Mouse (Mus musculus) limb, embryonic 11.5 days (tissue): ENCODE measurements around the gene Tmem259. TPM values are rescaled to one million over a fixed set of nuclear protein-coding genes. Genes with fewer than 3 reads are reported as not detected.

ENCODE experiments used
- ATAC-seq: fragments of 200-750 bp; cut with Nextera tagmentation; 2 replicates; pipeline ENCODE4 v1.8.0; 2017; ENCODE audit warnings: low read depth; ENCODE audit not compliant: insufficient number of reproducible peaks, low FRiP score, low TSS enrichment
- DNase-seq: peaks from one replicate; pipeline ENCODE4 v3.0.0-alpha.2; 2015; ENCODE audit warnings: low spot score
- H3K27ac ChIP-seq: fragments of 300-500 bp; sonication (generic); replicated peaks from 2 replicates; pipeline ENCODE4 v1.5.1; 2014; ENCODE audit warnings: low read depth, mild to moderate bottlenecking, low read length
- H3K27me3 ChIP-seq: fragments of 300-500 bp; sonication (generic); 2 replicates; pipeline ENCODE4 v1.6.1; 2014; ENCODE audit warnings: mild to moderate bottlenecking, low read length, mixed read lengths; ENCODE audit not compliant: control insufficient read depth, insufficient read depth
- H3K36me3 ChIP-seq: fragments of 300-500 bp; sonication (generic); 2 replicates; pipeline ENCODE4 v1.6.1; 2014; ENCODE audit warnings: mild to moderate bottlenecking, low read length, moderate library complexity, mixed read lengths; ENCODE audit not compliant: control insufficient read depth, insufficient read depth
- H3K4me1 ChIP-seq: fragments of 300-500 bp; sonication (generic); 2 replicates; pipeline ENCODE4 v1.6.1; 2014; ENCODE audit warnings: low read length, mixed read lengths; ENCODE audit not compliant: control insufficient read depth, insufficient read depth
- H3K4me2 ChIP-seq: fragments of 300-500 bp; sonication (generic); 2 replicates; pipeline ENCODE4 v1.6.1; 2014; ENCODE audit warnings: low read depth, mild to moderate bottlenecking, moderate library complexity; ENCODE audit not compliant: severe bottlenecking
- H3K4me3 ChIP-seq: fragments of 300-500 bp; sonication (generic); 2 replicates; pipeline ENCODE4 v1.5.1; 2014; ENCODE audit warnings: low read depth, low read length
- H3K9ac ChIP-seq: fragments of 300-500 bp; sonication (generic); 2 replicates; pipeline ENCODE4 v1.6.1; 2014; ENCODE audit warnings: mild to moderate bottlenecking, low read length
- H3K9me3 ChIP-seq: fragments of 300-500 bp; sonication (generic); 2 replicates; pipeline ENCODE4 v1.6.1; 2016; ENCODE audit warnings: low read length; ENCODE audit not compliant: control insufficient read depth
- WGBS: fragments of 180-500 bp; shearing (Covaris S2); extraction: QIAGEN DNeasy Blood & Tissue Kit; methylation state at CpG from one replicate; pipeline ENCODE4 v1.1.7; 2014; 5-methylcytosine and 5-hydroxymethylcytosine counted together
- polyA plus RNA-seq: library from polyadenylated mRNA; unstranded; fragments of >200 nt; fragmentation: Nextera tagmentation; extraction: Ambion mirVana; gene quantifications from 2 replicates; pipeline ENCODE4 v1.2.1, GENCODE M21; 2014

Gene Tmem259
- polyA plus RNA-seq, 1 experiment from 2014 or later, result 15.9 TPM

- DNase-seq (no peak), ATAC-seq (no peak)
- Histone ChIP-seq H3K4me2 (0 out of 2 replicates have a peak overlapping the region, but pooled peaks have one; percentile 22), H3K4me3 (no peak overlapping the region), H3K9ac (no peak overlapping the region), H3K27me3 (no peaks in the 10 kb centered on the region), H3K36me3 (peaks cover 12% of the 10 kb centered on the region), H3K4me1 (peaks cover 54% of the 10 kb centered on the region), H3K27ac (no peak overlapping the region), H3K9me3 (no peaks in the 10 kb centered on the region)
- WGBS, result 91% methylated on average over 16 of the region's 16 CpGs
These were observed 53.3 kb downstream of the Tmem259 start for GRCm38 (mm10) chr10:79930826-79931186.

GRCm38 (mm10) chr10:79929967-79930825, 53.9 kb downstream of the Tmem259 start:
- no peaks in the 10 kb centered on the region for H3K9me3 ChIP-seq
- H3K9ac ChIP-seq, result no peak overlapping the region
- peak overlapping the region; percentile 22; the same call in 1 of the 2 replicates for H3K4me2 ChIP-seq
- H3K4me3 ChIP-seq, result no peak overlapping the region
- DNase-seq (no peak), ATAC-seq (no peak)
- no peaks in the 10 kb centered on the region for H3K27me3 ChIP-seq
- H3K36me3 ChIP-seq, result peaks cover 12% of the 10 kb centered on the region
- H3K27ac ChIP-seq, result no peak overlapping the region
- WGBS, result 88% methylated on average over 18 of the region's 18 CpGs
- H3K4me1 ChIP-seq, result peaks cover 54% of the 10 kb centered on the region

GRCm38 (mm10) chr10:79928907-79929701, 55.0 kb downstream of the Tmem259 start:
- peak; percentile 57 for DNase-seq
- Histone ChIP-seq H3K9me3 (no peaks in the 10 kb centered on the region), H3K4me1 (peaks cover 50% of the 10 kb centered on the region), H3K4me3 (peak overlapping the region; percentile 98), H3K27ac (peak overlapping the region; percentile 91), H3K9ac (peak overlapping the region; percentile 60), H3K36me3 (peaks cover 7% of the 10 kb centered on the region; the same call in 1 of the 2 replicates), H3K27me3 (no peaks in the 10 kb centered on the region), H3K4me2 (peak overlapping the region; percentile 81)
- no peak for ATAC-seq
- 8% methylated on average over 9 of the region's 9 CpGs for WGBS

- Histone ChIP-seq H3K27ac (peak overlapping the region; percentile 91), H3K9ac (peak overlapping the region; percentile 95), H3K4me2 (peak overlapping the region; percentile 81), H3K4me1 (peaks cover 41% of the 10 kb centered on the region), H3K4me3 (peak overlapping the region; percentile 98), H3K9me3 (no peaks in the 10 kb centered on the region), H3K27me3 (peaks cover 2% of the 10 kb centered on the region; the same call in 1 of the 2 replicates), H3K36me3 (peaks cover 7% of the 10 kb centered on the region; the same call in 1 of the 2 replicates)
- peak; percentile 76 for DNase-seq
- WGBS, result under 1% methylated on average over 28 of the region's 29 CpGs
- ATAC-seq, result no peak
These were observed 56.0 kb downstream of the Tmem259 start for GRCm38 (mm10) chr10:79928030-79928694.

GRCm38 (mm10) chr10:79927324-79928029, 56.7 kb downstream of the Tmem259 start:
- peak; percentile 80 for DNase-seq
- Histone ChIP-seq H3K4me1 (peaks cover 34% of the 10 kb centered on the region), H3K4me2 (peak overlapping the region; percentile 81), H3K27ac (peak overlapping the region; percentile 91), H3K36me3 (peaks cover 7% of the 10 kb centered on the region; the same call in 1 of the 2 replicates), H3K9ac (peak overlapping the region; percentile 95), H3K27me3 (peaks cover 8% of the 10 kb centered on the region), H3K9me3 (peaks cover 2% of the 10 kb centered on the region; the same call in 1 of the 2 replicates), H3K4me3 (peak overlapping the region; percentile 98)
- peak; percentile 15; the same call in 1 of the 2 replicates for ATAC-seq
- WGBS, result under 1% methylated on average over 54 of the region's 54 CpGs

- peak within 1 kb of the TSS; percentile 95 for H3K9ac ChIP-seq
- H3K27ac ChIP-seq, result peak within 1 kb of the TSS; percentile 91
- peak; percentile 95 for DNase-seq
- H3K4me1 ChIP-seq, result peaks cover 28% of the 10 kb centered on the region
- peak within 1 kb of the TSS; percentile 81 for H3K4me2 ChIP-seq
- H3K4me3 ChIP-seq, result peak within 1 kb of the TSS; percentile 98
- H3K27me3 ChIP-seq, result peaks cover 16% of the 10 kb centered on the region
- peaks cover 3% of the 10 kb centered on the region; the same call in 1 of the 2 replicates for H3K9me3 ChIP-seq
- H3K36me3 ChIP-seq, result peaks cover 7% of the 10 kb centered on the region; the same call in 1 of the 2 replicates
- ATAC-seq, result peak; percentile 74
- WGBS, result under 1% methylated on average over 63 of the region's 63 CpGs
These were observed 57.4 kb downstream of the Tmem259 start, which contains the start of gene Arid3a for GRCm38 (mm10) chr10:79926491-79927323. Arid3a (plus strand) TSS chr10:79927043.
